Mouse (Mus musculus) kidney, embryonic 14.5 days (tissue): ENCODE data around the gene Vti1a. TPM values are rescaled to one million over a fixed set of nuclear protein-coding genes. Genes with fewer than 3 reads are reported as not detected.

Source experiments
- ATAC-seq: fragments of 200-750 bp; cut with Nextera tagmentation; 2 replicates; pipeline ENCODE4 v1.8.0; 2017; ENCODE audit warnings: moderate number of reproducible peaks, mild to moderate bottlenecking, moderate TSS enrichment, moderate library complexity; ENCODE audit not compliant: low FRiP score, low TSS enrichment
- H3K27ac ChIP-seq: fragments of 300-500 bp; sonication (generic); 2 replicates; pipeline ENCODE4 v1.5.1; 2014; ENCODE audit warnings: low read depth, mild to moderate bottlenecking, low read length, moderate library complexity, mixed read lengths
- H3K27me3 ChIP-seq: fragments of 300-500 bp; sonication (generic); 2 replicates; pipeline ENCODE4 v1.6.1; 2014; ENCODE audit warnings: mild to moderate bottlenecking, low read length; ENCODE audit not compliant: control insufficient read depth, insufficient read depth
- H3K36me3 ChIP-seq: fragments of 300-500 bp; sonication (generic); 2 replicates; pipeline ENCODE4 v1.6.1; 2014; ENCODE audit warnings: low read length, mixed read lengths; ENCODE audit not compliant: control insufficient read depth, insufficient read depth
- H3K4me1 ChIP-seq: fragments of 300-500 bp; sonication (generic); 2 replicates; pipeline ENCODE4 v1.6.1; 2014; ENCODE audit warnings: low read length, mixed read lengths; ENCODE audit not compliant: control insufficient read depth, insufficient read depth
- H3K4me2 ChIP-seq: fragments of 300-500 bp; sonication (generic); replicated peaks from 2 replicates; pipeline ENCODE4 v1.6.1; 2014; ENCODE audit warnings: low read depth, mild to moderate bottlenecking, low read length
- H3K4me3 ChIP-seq: fragments of 300-500 bp; sonication (generic); 2 replicates; pipeline ENCODE4 v1.5.1; 2014; ENCODE audit warnings: mild to moderate bottlenecking, low read length
- H3K9ac ChIP-seq: fragments of 300-500 bp; sonication (generic); 2 replicates; pipeline ENCODE4 v1.6.1; 2014; ENCODE audit warnings: low read depth, mild to moderate bottlenecking, low read length, moderate library complexity
- H3K9me3 ChIP-seq: fragments of 300-500 bp; sonication (generic); 2 replicates; pipeline ENCODE4 v1.6.1; 2016; ENCODE audit warnings: low read length; ENCODE audit not compliant: control insufficient read depth
- WGBS: fragments of 180-500 bp; shearing (Covaris S2); extraction: QIAGEN DNeasy Blood & Tissue Kit; methylation state at CpG from one replicate; pipeline ENCODE4 v1.1.7; 2014; 5-methylcytosine and 5-hydroxymethylcytosine counted together
- polyA plus RNA-seq: library from polyadenylated mRNA; unstranded; fragments of >200 nt; fragmentation: Nextera tagmentation; extraction: Ambion mirVana; gene quantifications from 2 replicates; pipeline ENCODE4 v1.2.1, GENCODE M21; 2014

The Vti1a gene
- polyA plus RNA-seq, 1 experiment from 2014 or later, result 25.7 TPM

DNA sequence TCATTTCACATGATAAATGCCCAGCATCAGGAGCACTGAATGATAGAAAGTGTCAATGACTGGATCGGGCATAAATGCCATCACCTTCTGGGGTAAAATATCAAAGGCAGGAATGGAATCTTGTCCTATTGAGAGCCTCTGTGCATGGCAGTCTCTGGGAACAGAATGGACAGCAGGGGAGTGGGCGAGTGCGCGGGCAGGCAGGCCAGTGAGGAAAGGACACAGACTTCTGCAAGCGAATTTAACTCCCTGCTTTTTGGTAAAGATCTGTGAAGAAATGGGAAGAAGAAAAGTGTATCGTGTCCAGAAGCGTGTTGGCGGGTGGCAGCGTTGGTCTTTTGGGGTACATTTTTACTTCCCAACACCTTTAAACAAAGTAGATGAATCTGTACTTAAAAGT is 207.2 kb downstream of the Vti1a start:
- H3K9me3 ChIP-seq, result no peaks in the 10 kb centered on the region
- no peak overlapping the region for H3K4me3 ChIP-seq
- H3K4me1 ChIP-seq, result no peaks in the 10 kb centered on the region
- no peak for ATAC-seq
- H3K9ac ChIP-seq, result no peak overlapping the region
- H3K27me3 ChIP-seq, result no peaks in the 10 kb centered on the region
- 90% methylated on average over 9 of the region's 9 CpGs for WGBS
- H3K36me3 ChIP-seq, result no peaks in the 10 kb centered on the region
- H3K27ac ChIP-seq, result no peak overlapping the region
- H3K4me2 ChIP-seq, result no peak overlapping the region

DNA sequence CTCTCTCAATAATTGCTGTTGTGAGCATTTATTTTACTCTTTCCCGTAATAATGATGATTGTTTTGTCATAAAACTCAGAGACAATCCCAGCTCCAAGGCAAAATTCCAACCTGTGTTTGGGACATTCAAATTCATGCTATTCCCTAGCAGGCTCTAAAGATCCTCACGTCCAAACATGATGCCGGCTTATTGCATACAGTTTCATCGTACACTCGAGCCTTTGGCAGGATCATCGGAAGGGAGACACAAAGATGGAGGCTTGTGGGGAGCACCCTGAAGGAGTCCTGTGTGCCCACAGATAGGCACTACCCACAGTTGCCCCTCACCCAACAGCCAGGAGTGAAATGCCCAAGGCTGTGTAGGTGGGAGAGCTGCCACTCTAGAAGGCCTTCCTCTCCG is 208.3 kb downstream of the Vti1a start:
- Histone ChIP-seq H3K4me3 (no peak overlapping the region), H3K36me3 (no peaks in the 10 kb centered on the region), H3K27me3 (no peaks in the 10 kb centered on the region), H3K9me3 (no peaks in the 10 kb centered on the region), H3K27ac (no peak overlapping the region), H3K9ac (no peak overlapping the region), H3K4me2 (no peak overlapping the region), H3K4me1 (no peaks in the 10 kb centered on the region)
- 88% methylated on average over 7 of the region's 7 CpGs for WGBS
- ATAC-seq, result no peak

DNA sequence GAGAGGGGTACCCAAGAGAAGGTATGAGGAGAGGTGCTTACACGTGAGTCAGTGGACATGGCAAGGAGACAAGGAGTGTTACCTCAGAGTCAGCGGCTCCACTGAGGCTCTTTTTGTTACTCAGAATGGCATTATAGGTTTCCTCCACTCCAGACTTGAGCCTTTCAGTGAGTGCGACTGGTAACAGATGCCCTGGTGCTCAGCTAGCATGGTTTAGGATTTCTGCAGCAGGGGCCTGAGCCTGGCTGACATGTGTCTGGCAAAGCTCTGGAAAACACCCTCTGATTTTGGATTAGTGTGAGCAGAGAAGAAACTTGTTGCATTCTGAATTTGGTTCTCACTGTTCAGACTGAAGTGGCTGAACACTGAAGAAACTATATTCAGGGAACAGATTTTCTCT is 209.0 kb downstream of the Vti1a start:
- no peak for ATAC-seq
- no peaks in the 10 kb centered on the region for H3K9me3 ChIP-seq
- no peak overlapping the region for H3K9ac ChIP-seq
- no peaks in the 10 kb centered on the region for H3K27me3 ChIP-seq
- H3K4me3 ChIP-seq, result no peak overlapping the region
- no peaks in the 10 kb centered on the region for H3K4me1 ChIP-seq
- WGBS, result 67% methylated on average over 3 of the region's 3 CpGs
- no peak overlapping the region for H3K27ac ChIP-seq
- no peaks in the 10 kb centered on the region for H3K36me3 ChIP-seq
- no peak overlapping the region for H3K4me2 ChIP-seq

DNA sequence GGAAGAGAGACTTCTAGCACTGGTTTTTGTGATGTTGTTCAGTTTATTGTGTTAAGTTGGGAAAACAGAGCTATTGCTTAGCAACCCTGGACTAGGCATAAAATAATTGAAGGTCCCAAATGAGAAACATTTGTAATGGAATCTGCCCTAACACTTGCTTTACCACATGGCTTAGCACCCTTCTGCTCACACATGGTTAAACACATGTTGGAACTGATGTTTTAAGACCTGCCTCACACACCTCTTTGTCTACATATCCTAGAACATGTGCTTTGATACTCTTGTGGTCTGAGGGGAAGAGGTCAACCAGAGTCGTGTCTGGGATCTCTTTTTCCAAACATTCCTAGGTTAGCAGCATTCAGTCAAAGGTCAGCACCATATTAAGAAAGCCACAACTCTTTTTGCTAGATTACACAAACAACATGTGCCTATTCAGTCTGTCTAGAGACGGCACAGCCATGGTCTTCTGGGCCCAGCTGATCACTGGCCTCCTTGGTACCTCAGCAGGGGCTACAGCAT is 210.7 kb downstream of the Vti1a start:
- no peak overlapping the region for H3K27ac ChIP-seq
- WGBS, result 26% methylated on average over 2 of the region's 2 CpGs
- no peak overlapping the region for H3K9ac ChIP-seq
- ATAC-seq, result no peak
- no peaks in the 10 kb centered on the region for H3K4me1 ChIP-seq
- H3K27me3 ChIP-seq, result no peaks in the 10 kb centered on the region
- H3K4me2 ChIP-seq, result no peak overlapping the region
- H3K9me3 ChIP-seq, result no peaks in the 10 kb centered on the region
- no peaks in the 10 kb centered on the region for H3K36me3 ChIP-seq
- H3K4me3 ChIP-seq, result no peak overlapping the region

DNA sequence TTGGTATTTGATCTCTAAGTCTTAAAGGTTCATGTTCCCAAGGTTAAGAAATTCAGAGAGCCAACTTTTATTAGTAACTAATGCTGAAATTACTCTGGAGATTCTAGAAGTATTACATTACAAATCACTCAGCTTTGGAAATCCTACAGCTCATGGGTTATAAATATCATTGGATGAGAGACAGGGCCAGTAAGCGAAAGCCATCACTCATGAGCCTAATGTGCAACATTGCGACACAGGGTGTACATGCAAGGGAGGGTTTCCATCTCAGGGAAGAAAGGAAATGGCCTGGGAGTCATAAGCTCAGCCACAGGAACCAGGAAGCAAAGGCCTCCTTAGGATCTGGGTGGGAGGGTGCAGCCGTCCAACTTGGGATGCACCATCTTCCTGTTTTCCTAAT is 213.9 kb downstream of the Vti1a start:
- WGBS, result 72% methylated on average over 3 of the region's 3 CpGs
- no peak for ATAC-seq
- Histone ChIP-seq H3K4me3 (no peak overlapping the region), H3K27me3 (no peaks in the 10 kb centered on the region), H3K9me3 (no peaks in the 10 kb centered on the region), H3K4me2 (no peak overlapping the region), H3K36me3 (no peaks in the 10 kb centered on the region), H3K27ac (no peak overlapping the region), H3K4me1 (no peaks in the 10 kb centered on the region), H3K9ac (no peak overlapping the region)

DNA sequence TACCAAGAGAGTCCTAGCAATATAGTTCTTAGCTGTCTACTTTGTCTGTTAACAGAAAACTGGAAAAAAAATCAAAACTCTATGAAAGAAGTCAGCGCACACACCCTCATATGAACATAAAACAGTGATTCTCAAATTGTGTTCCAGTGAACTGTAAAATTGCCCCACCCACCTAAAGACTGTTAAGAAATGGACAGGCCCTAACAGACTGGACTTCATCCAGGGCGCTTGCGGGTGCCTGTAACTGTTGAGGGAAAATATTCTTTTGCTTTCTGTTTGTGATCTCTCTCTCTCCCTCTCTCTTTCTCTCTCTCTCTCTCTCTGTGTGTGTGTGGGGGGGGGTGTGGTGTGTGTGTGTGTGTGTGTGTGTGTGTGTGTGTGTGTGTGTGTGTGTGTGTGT is 216.6 kb downstream of the Vti1a start:
- Histone ChIP-seq H3K27me3 (no peaks in the 10 kb centered on the region), H3K36me3 (no peaks in the 10 kb centered on the region), H3K9me3 (no peaks in the 10 kb centered on the region), H3K4me1 (no peaks in the 10 kb centered on the region), H3K27ac (no peak overlapping the region), H3K4me2 (no peak overlapping the region), H3K9ac (no peak overlapping the region), H3K4me3 (no peak overlapping the region)
- ATAC-seq, result no peak
- WGBS, result 97% methylated on average over 3 of the region's 3 CpGs

DNA sequence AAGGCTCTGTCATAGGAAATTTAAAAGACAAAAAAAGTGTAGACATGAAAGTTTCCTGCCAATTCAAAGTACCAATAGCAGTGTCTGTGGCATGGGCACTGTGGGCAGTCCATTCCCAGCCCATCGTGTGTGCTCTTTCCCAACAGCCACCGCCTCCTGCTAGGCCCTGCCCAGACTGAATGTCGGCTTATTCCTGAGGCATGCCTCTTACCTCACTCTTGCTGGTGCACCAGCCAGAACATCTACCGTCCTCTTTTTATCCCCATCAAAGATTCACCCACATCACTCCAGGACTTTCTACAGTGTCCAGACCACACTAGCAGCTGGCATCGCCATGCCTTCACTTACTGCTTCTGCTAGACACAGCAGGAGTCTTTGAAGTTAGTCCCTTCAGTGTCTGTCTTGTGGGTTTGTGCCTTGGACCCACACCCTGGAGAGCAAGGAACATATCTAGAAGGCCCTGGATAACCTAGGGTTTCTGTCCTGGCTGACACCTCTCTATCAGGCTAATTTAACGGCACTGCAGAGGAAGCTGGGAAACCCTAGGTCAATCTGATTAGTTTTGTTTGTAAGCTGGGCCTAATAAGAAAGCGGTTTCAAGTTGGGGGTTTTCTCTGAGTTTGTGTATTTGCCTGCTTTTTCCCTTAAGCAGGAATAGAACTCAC is 220.3 kb downstream of the Vti1a start:
- H3K27ac ChIP-seq, result no peak overlapping the region
- no peaks in the 10 kb centered on the region for H3K9me3 ChIP-seq
- no peak overlapping the region for H3K4me3 ChIP-seq
- 86% methylated on average over 7 of the region's 7 CpGs for WGBS
- no peak for ATAC-seq
- no peaks in the 10 kb centered on the region for H3K4me1 ChIP-seq
- H3K4me2 ChIP-seq, result no peak overlapping the region
- H3K9ac ChIP-seq, result no peak overlapping the region
- H3K36me3 ChIP-seq, result no peaks in the 10 kb centered on the region
- H3K27me3 ChIP-seq, result no peaks in the 10 kb centered on the region

DNA sequence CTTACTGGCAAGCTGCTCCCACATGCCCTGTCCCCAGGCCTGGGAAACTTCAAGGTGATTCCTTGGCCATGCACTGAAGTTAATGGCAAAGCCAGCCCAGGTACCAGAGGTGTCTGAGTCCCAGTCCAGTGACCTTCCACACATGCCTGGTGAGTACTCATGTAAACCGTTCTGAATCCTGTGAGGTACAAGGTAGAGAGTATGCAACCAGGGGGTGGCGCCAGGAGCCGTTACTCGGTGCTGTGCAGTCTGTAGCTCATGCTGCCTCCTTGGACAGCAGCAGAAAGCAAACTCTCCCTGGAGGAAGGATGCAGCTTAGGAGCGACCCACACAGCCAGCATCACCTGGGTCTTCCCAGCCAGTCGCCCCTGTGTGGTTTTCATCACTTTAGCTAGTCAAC is 221.6 kb downstream of the Vti1a start:
- Histone ChIP-seq H3K9ac (no peak overlapping the region), H3K4me3 (no peak overlapping the region), H3K36me3 (no peaks in the 10 kb centered on the region), H3K9me3 (no peaks in the 10 kb centered on the region), H3K27me3 (no peaks in the 10 kb centered on the region), H3K27ac (no peak overlapping the region), H3K4me2 (no peak overlapping the region), H3K4me1 (no peaks in the 10 kb centered on the region)
- ATAC-seq, result peak; percentile 91
- 30% methylated on average over 6 of the region's 6 CpGs for WGBS

DNA sequence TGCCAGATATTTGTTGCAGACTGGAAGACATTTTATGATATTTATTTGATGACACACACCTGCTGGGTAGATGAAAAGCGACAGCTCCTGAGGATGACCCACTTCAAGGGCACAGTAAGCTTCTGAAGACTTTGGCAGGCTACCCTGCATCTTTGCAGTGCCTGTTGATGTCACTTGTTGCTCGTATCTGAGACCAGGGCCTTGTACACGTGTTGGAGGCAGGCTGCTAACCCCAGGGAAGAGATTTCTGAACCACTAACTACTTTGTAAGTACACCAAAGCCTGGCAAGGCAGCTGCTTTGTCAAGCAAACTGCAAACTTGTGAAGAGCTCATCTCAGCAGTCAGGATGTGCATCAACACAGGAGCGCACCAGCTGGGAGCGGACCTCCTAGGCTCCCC is 225.5 kb downstream of the Vti1a start:
- Histone ChIP-seq H3K4me1 (no peaks in the 10 kb centered on the region), H3K9me3 (no peaks in the 10 kb centered on the region), H3K4me2 (no peak overlapping the region), H3K27ac (no peak overlapping the region), H3K4me3 (no peak overlapping the region), H3K9ac (no peak overlapping the region), H3K36me3 (no peaks in the 10 kb centered on the region), H3K27me3 (no peaks in the 10 kb centered on the region)
- 83% methylated on average over 5 of the region's 5 CpGs for WGBS
- no peak for ATAC-seq
